Mouse (Mus musculus) urinary bladder, adult 2 months (tissue): ENCODE measurements around the gene Hapln3. TPM values are rescaled to one million over a fixed set of nuclear protein-coding genes. Genes with fewer than 3 reads are reported as not detected.

ENCODE experiments used
- DNase-seq: peaks from one replicate; pipeline ENCODE4 v3.0.0; 2022; ENCODE audit warnings: low spot score
- polyA plus RNA-seq: library from polyadenylated mRNA; depleted of rRNA; stranded (reverse); fragments of >200 nt; gene quantifications from 2 replicates; pipeline ENCODE4 v1.2.3, GENCODE M21; 2012; rRNA removed

Hapln3 gene
- polyA plus RNA-seq, 1 experiment: 0.44 TPM

DNA sequence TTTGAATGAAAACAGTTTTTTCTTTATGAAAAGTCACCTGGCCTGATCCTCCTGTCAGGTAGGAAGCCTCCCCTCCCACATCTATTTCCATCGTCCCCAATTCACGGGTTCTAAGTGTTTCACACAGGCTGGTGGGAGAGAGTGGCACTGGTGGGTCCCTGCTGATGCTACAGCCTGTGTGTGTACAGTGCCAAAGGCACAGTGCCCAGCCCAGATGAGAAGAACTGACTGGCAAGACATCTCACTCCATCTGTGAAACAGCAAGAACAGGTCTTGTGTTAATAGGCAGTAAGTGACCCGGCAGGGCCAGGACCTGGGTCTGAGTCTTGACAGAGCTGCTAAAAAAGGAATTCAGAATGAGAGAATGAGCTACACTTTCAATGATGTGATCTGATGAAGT is 51.6 kb downstream of the Hapln3 start:
- no peak for DNase-seq

DNA sequence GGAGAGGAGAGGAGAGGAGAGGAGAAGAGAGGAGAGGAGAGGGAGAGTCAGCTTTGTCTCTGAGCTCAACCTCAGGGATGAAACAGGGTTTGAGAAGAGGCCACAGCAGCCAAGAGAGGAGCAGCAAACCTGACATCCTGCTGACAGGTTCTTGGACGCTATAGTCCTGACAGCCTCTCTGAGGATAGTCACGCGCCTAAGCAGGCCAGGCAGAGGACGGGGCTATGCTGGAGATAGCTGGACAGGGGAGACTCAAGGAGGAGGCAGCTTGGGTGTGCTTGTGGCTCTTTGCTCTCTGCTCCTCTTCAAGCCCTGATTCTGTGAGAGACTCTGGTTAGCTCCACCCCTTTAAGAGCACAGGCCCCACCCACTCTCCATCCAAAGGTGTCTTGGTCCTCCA is 62.6 kb downstream of the Hapln3 start:
- no peak for DNase-seq

DNA sequence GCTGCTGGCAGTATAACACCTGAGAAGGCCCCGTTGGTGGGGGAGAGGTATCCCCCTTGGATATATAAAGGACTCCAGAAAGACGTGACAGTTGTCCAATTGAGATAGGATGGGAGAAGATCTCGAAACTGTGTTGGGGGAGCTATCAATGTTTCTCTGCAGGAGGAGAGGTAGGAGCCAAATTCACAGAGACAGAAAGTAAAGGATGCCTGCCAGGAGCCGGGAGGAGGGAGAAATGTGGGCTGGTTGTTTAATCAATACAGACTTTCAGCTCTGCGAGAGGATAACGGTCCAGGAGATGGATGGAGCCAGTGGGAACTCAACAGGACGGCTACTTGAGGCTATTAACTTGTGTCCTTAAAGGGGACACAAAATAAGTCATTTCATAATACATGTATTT is 63.4 kb downstream of the Hapln3 start:
- no peak for DNase-seq

Other genes with a start within 250 kb of the Hapln3 start
- 29.1 and 30.7 TPM in 2 replicates for gene Aen, start 235.2 kb downstream of the Hapln3 start, polyA plus RNA-seq
- 41.1 and 42.0 TPM in 2 replicates for gene Isg20, start 217.6 kb downstream of the Hapln3 start, polyA plus RNA-seq
- gene Acan, start 77.5 kb downstream of the Hapln3 start, polyA plus RNA-seq: not detected in 2 replicates
- 161 and 181 TPM in 2 replicates for gene Mfge8, start 18.0 kb upstream of the Hapln3 start, polyA plus RNA-seq
- gene Abhd2, start 142.2 kb upstream of the Hapln3 start, polyA plus RNA-seq: 14.9 and 27.9 TPM in 2 replicates